Mouse (Mus musculus) T-helper 2 cell (primary cell): Measurements from ENCODE around the gene Nubp1.

Source experiments
- in situ Hi-C: fragments of 300-600 bp; cut with MboI, MseI; formaldehyde crosslinking; loops from one replicate; pipeline ENCODE4 v1.15.1; 2025; ENCODE audit warnings: high pct_unique_total_duplicates

The Nubp1 gene

DNA sequence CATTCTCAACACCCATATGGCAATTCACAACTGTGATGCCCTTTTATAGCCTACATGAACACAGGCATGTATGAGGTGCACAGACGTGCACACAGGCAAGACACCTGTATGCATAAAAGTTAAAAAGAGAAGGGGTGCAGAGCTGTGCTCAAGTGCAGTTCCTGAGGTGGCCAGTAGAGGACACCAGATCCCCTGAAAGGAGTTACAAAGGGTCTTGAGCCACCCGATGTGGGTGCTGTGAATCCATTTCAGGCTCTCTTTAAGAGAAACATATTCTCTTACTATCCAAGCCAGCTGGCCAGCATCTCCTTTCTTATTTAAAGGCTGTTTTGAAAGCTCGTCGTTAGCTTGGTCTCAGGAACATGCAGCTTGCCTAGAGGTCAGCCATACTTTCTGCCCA is 5.1 kb downstream of the Nubp1 start:
- in situ Hi-C loops = loop anchor here (5.0 to 10.0 kb wide), 2 partner anchors 368 to 650 kb away; partner anchors contain the start of genes Litaf, Socs1 and Tnp2

DNA sequence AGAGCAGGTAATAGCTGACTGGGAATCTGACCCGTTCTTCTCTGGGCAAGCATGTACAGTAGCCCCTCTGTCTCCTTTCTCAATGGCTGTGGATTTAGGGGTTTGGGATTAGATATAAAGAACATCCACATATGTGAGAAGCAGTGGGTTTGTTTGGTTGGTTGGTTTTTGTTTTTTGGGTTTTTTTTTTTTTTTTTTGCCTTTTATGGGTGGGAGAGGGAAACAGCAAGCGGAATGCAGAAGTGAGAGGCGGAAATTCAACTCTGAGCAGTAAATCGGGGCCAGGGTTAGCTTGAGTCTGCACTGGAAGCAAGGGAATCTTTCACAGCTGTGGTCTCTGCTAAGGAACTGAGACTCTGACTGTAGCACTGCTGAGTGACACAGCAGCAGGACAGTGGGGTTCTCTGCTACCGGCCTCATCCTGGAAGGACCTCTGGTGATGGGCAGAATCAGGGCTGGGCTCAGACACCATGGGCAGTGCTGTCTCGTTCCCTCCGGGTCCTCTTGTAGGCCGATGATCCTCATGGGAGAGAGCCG is 6.0 kb downstream of the Nubp1 start:
- in situ Hi-C loops = loop anchor here (5.0 to 10.0 kb wide), 2 partner anchors 367 to 650 kb away; partner anchors contain the start of genes Litaf, Socs1 and Tnp2

DNA sequence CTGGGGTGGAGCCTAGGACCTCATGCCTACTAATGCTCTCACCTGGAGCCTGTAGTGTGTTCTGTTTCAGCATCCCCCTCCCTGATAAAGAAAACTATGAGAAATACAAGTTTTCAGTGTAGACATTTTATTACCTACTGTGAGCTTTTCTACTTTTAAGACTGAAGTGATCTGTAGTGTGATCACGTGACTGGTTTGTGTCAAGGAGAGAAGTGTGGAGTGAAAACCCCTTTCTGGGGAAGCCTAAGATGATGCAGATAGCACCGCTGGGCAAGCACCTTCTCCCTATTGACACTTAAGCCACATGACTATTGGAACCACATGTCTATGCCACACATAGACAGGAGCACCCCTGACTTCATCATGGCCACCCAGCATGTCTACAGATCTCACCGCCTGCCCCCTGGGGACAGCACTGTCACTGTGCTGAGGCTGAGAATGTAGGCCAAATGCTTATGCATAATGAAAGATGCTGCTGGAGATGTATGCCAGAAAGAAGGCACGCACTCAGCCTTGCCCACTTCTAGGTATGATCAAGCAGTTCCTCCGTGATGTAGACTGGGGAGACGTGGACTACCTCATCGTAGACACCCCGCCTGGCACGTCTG is 8.8 kb downstream of the Nubp1 start:
- in situ Hi-C loops = loop anchor here (5.0 kb wide), 1 partner anchor 107 kb away; no protein-coding TSS in a partner anchor

DNA sequence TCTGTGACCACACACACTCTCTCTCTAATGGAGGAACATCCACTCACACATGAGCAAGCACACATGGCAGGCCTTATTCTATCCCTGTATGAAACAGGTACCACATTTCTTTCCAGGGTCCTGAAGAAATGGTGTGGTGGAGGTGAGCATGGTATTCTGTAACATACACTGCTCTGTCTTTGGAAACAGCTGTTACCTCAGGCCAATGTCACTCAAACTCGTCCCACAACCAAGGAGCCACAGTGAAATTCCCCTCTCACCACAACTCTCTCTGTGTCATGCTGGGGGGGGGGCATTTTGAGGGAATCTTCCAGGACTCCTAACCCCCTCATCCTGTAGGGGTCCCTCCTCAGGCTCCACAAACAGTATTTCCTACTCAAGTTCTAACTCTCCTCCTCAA is 20.2 kb downstream of the Nubp1 start:
- in situ Hi-C loops = no loop called here

DNA sequence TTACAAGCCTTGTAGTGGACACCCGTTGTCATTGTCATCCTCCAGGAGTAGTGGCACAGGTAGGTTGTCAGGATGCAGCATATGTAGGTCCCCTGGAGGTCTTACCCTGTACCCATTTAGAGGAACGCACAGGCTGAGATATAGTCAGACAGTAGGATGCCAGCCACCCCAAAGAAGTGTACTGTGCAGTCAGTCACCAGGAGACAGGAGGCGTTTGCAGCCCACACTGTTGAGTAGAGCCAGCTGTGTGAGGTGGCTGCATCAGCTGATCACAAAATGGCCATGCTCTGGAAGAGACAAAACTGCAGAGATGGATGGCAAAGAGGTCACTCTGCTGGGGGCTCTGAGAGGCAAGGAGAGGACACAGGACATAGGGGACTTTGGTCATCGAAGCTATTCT is 20.6 kb downstream of the Nubp1 start:
- in situ Hi-C loops = no loop called here

DNA sequence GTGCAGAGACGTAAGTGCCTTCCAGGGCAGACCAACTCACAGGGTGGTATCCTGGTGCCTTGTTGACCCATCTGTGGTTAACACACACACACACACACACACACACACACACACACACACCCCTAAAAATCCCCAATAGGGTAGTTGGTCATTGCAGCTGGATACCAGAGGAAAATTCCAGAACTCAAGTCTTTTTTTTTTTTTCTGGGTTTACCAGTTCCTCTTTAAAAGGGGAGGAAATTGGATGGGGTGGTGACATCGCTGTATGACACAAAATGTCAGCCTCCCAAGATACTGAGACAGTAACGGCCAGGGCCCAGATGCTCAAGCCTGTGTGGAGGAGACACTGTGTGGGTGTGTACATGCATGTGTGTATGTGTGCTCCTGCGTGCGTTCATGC is 21.6 kb downstream of the Nubp1 start:
- in situ Hi-C loops = no loop called here

DNA sequence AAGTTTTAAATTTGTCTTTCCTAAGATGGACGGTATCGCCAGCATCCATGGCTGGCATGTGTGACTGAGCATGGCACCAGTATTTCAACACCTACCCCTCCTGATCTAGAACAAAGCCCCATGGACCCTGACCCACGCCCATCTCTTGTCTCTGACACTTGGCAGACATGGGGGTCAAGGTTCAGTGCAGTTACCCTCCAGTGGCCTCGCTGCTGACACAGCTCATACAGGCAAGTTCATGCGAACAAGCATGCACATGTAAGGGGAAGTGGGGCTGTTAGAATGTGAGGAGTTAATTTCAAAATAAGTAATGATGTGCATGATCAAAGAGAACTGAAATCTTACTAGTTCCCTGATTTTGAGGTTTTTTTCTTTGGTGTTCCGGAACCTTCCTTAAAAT is 24.4 kb downstream of the Nubp1 start:
- in situ Hi-C loops = no loop called here

DNA sequence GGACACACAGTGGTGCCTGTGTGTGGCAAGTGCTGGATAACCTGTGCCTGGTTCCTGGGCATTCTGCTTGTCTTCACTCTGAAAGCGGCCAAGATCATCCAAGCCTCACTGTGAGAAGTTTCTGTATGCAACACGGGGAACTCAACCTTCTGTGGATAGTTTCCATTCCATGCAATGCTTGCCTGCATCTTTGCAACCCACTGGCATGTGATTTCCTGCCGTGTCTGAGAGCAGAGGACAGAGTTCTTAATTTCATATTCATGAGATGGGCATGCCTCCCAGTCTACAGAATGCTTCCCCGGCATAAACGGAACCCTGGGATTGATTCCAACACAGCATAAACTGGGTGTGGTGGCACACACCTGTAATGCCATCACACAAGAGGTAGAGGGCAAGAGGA is 26.3 kb downstream of the Nubp1 start:
- in situ Hi-C loops = no loop called here

DNA sequence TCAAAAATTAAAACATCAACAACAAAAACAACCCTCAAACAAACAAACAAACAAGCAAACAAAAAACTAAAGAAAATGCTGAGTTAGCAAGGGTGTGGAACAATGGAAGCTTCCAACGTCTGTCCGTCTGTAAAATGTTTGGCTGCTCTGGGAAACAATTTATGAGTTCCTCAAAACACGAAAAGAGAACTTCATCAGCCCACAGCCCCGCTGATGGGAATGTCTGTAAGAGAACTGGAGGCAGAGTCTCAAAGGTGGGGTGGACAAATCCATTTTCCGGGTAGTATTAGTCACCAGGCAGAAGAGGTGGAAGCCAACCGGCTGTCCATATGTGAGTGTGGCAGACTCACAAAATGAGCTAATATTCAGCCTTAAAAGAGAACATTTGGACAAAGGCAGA is 29.6 kb downstream of the Nubp1 start:
- in situ Hi-C loops = no loop called here

DNA sequence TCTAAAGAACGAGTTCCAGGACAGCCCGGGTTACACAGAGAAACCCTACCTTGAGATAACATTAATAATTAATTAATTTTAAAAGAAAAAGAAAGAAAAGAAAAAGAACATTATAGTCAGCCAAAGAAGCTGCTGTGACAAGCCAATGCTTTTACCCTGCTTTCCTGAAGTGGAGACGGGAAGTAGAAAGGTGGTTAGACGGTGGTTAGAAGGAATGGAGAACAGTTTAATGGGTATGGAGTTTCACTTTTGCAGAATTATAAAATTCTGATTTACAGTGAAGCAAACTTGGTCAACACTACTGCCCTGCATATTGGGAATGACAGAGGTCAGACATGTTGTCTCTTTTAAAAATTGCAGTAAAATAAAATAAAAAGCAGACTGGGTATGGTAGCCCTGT is 30.0 kb downstream of the Nubp1 start:
- in situ Hi-C loops = no loop called here

DNA sequence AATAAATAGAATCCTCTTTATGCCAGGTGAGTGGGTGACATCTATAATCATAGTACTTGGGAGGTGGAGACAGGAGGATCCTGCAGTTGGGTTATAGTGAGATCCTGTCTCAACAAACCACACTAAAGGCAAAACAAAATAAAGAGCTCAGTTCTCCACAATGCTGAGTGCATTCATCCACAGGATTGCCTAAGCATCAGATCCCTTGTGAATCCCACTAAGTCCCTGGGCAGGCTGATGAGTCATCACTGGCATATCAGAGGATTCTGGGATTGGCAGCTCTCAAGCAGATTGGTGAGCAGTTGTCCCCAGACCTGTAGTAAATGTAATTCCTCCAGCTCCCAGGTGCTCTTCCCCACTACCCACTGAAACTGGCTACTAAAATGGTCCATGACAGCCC is 32.0 kb downstream of the Nubp1 start:
- in situ Hi-C loops = no loop called here

DNA sequence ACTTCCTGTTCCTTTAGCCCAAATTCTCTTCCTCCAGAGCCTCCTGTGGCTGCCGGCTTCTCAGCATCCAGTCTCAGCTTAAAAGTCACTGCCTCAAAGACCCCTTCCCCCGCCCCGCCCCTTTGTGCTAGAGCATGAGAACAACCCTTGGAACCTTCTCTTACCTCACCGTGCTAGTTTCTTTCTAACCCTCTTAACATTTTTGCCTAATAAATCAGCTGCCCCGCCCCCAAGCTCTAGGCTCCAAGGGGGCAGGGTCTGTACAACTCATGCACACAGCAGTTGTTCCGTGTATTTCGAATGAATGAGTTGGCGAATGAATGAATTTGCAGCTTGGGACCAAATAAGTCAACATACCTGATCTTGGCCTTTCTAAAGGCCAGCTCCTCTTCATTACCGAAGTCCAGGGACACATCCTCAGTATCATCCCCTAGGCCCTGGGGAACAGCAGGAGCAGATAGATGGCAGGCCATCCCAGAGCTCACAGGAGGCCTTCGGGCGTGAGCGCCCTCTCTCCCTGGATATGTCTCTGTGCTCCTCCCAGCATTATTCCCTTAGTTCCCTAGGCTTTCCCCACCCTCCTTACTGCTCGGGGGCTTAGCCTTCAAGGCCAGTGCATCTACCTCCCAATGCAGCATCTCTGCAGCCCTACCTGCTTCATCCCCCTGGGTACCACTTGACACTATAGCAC is 35.0 kb downstream of the Nubp1 start:
- in situ Hi-C loops = no loop called here

DNA sequence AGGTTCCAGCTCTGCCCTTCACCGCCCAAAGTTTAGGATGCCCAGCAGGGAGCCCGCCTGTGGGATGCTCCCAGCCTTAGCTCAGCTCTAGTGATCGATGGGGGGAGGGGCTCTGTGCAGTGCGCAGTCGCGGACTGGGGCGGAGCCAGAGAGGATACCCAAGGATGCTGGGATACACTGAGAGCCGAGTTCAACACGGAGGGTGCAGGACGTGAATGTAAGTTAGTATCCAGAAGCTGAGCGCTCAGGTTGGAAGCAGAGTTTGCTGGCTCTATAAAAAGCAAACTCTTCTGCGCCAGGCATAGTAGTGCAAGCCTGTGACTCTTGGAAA is 35.5 kb downstream of the Nubp1 start, which contains the start of gene Tvp23a:
TSS of gene Tvp23a (minus strand) at position 99 of the 331 bp plus-strand sequence.
- in situ Hi-C loops = no loop called here

DNA sequence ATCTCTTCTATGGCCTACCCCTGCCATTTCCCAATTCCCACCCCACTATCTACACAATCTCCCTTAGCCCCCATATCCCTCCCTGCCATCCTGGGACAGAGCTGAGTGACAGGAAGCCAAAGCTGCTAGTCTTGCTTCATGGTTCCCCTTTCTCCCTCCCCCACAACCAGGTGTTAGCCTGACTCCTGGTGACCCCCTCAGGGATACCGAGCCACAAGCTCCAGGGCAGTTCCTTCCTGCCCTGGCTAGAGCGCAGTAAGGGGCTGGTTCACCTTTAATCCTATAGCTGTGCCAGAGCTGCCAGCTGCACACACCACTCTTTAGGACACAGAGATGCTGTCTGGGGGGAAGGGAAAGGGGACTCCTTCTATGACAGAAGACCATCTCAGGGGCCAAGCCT is 36.0 kb downstream of the Nubp1 start:
- in situ Hi-C loops = no loop called here

DNA sequence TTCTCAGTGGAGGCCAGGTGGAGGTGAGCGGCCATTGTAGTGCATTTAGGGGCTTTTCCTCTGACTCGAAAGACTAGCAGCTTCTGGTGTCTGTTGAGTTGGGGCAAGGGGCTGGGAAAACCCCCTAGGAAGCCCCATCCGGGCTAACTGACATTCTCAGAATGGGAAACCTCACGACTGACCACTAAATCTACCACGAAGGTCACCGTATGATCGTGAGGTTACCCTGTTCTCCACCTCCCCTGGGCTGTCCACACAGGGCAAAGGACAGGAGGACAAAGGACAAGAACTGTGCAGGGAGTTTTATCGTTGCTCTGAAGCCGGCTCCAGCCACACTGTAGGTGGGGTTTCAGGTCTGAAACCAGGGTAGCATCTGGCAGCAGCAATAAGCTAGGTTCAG is 37.2 kb downstream of the Nubp1 start:
- in situ Hi-C loops = no loop called here

DNA sequence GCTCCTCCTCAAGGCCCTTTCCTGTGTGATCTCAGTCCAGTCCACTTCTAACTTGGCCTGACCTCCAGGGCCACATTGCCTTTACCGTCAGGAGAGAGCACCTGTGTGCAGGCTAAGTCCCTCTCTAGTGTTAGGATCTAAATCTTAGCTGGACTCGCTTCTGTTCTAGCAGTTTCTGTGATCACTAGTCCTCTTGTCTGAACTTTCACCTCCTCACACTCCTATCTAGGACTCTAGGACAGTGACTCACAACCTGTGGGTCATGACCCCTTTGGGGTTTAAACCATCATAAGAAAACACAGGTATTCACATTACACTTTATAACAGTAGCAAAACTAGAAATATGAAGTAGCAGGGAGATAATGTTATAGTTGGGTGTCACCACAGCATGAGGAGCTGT is 40.2 kb downstream of the Nubp1 start:
- in situ Hi-C loops = no loop called here

DNA sequence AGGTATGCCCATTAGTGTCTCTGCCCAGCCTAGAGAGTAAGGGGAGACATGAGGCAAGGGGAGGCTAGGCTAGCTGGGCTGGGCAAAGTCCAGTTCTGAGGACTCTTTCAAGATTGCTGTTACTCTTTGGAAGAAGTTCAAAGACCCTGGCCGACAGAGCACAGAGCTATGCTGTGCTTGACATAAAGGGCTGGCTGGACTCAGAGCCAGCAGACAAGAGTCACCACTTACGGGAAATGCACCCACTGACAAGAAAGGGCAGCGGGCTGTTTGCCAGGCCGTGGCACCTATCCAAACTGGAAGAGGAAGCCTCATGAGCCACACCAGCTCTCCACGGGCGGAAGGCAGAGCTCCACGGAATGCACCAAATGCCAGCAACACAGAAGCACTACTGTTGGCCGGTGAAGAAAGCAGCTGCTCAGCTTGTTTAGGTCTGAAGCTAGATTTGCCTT is 40.7 kb downstream of the Nubp1 start:
- in situ Hi-C loops = no loop called here

DNA sequence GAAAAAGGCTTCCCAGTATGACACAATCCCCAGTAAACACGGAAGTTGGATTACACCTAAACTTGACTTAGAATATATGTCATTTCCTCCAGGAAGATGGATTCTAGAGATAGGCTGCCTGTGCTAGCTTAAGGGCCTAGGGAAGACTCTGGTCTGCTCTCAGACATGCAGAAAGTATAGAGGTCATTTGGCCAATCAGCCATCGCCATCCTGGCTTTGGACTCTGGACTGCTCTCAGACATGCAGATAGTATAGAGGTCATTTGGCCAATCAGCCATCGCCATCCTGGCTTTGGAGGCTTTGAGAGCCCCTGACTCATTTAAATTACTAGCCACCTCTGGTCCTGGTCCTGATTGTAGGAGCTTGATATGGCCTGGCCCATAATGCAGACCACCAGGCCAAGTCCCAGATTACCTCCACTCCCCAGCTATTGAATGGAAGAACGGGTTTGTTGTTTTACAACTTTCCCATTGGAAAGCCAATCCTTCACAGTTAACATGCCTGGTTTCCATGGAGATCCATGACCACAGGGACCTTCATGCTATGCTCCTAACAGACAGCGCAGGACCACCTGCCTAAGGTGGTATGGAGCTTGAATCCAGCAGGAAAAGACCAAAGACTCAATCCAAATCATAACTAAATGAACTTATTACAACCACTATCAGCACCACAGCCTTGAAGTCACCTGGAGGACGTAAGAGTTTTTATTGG is 42.3 kb downstream of the Nubp1 start:
- in situ Hi-C loops = no loop called here

DNA sequence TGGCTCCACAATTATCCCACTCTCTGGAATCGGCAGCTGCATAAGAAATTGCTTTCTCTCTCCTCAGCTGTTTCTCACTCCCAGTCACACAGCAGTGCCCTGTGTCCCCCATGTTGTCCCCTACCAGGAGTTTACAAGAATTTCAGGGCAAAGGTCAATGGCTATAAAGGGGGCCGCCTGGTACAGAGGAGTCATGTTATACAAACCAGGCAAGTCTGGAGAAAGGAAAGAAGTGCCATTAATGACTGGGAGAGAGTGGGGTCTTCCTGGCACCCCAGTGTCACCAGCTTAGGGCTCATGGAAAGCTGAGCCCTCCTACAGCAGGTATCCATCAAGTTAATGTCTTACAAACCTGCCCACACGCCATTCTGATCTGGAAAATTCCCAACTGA is 42.8 kb downstream of the Nubp1 start:
- in situ Hi-C loops = no loop called here

DNA sequence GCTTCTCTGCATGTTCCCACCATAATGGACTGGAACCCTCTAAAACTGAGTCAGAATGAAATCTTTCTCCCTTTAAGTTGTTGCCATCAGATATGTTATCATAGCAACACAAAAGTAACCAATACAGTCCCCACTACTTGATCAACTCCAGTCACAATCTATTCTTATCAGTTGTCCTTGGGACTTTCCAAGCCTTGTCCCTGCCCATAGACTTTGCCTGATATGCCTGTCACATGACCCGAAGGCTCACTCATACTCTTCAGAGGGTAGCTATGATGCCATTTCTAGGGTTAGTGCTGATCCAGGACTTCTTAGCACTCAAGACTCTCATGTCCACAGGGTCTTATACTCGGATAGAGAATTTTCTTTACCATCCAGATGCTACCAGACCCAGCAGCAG is 48.4 kb downstream of the Nubp1 start:
- in situ Hi-C loops = no loop called here

DNA sequence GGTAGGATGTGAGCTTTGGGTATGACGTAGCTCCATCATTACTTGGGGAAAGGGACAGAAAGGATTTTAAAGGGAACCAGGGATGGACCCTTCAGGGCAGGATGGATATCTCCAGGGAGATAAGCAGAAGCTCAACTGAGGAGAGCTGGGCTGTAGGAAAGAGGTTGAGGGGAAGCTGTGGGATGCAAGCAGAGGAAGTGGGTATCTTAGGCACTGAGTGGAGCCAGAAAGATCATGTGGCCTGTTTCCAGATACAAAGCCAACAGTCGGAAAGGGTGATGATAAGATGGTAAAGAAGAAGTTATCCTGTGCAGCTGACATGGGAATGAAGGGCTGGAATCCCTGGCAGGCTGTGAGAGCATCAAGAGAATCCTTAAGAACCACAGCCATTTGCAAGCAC is 49.4 kb downstream of the Nubp1 start:
- in situ Hi-C loops = no loop called here

DNA sequence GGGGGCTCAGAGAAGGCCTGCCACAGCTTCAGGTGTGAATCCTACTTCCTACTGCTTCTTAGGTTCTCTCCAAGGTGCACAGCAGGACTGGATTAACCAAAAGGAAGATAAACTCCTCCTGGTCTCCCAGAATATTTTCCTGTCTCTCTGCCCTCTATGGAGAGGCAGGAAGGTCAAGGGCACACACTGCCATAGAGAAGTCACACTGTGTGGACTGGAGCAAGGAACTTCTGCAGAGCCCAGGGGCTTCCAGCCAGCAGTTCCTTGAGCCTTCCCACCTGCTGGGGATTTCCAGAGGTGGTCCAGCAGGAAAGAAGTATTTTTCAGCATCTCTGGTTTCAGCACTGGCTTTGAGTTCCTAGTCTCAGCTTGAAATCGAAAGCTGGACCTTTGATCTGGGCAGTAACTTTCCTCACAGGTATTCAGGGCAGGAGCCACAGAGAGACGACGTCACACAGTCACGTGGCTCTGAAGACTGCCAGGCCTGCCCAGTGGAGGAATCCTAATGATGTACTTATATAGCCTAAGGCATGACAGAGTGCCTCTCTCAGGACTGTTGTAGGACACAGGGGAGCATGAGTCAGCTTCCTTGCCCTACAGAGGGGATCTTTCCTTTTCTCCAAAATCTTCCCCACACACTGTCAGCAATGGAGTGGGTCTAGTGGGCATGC is 53.4 kb downstream of the Nubp1 start:
- in situ Hi-C loops = no loop called here
